Mouse (Mus musculus) C2C12 (cell line): Measurements from ENCODE around the gene Vps18. TPM values are rescaled to one million over a fixed set of nuclear protein-coding genes. Genes with fewer than 3 reads are reported as not detected.

Experiments
- H3K27me3 ChIP-seq: one replicate; pipeline ENCODE4 v1.6.1; 2011; ENCODE audit not compliant: control insufficient read depth, insufficient read depth, insufficient read length
- H3K36me3 ChIP-seq: one replicate; pipeline ENCODE4 v1.6.1; 2011; ENCODE audit not compliant: control insufficient read depth, insufficient read depth
- H3K4me3 ChIP-seq: one replicate; pipeline ENCODE4 v1.5.1; 2011; ENCODE audit warnings: mild to moderate bottlenecking, control low read depth; ENCODE audit not compliant: poor library complexity, insufficient read depth, severe bottlenecking
- H3K79me2 ChIP-seq: one replicate; pipeline ENCODE4 v1.6.1; 2011; ENCODE audit not compliant: control insufficient read depth, insufficient read depth
- H3K79me3 ChIP-seq: one replicate; pipeline ENCODE4 v1.6.1; 2011; ENCODE audit warnings: low read depth, control low read depth
- H3ac ChIP-seq: one replicate; pipeline ENCODE3; 2011; ENCODE audit warnings: low read depth; ENCODE audit not compliant: control insufficient read depth, insufficient read length
- CEBPB ChIP-seq: IDR thresholded peaks from one replicate; pipeline ENCODE4 v1.6.1; 2011; ENCODE audit warnings: low read depth, mild to moderate bottlenecking, control low read depth, moderate library complexity
- CTCF ChIP-seq: IDR thresholded peaks from one replicate; pipeline ENCODE4 v1.5.1; 2011; ENCODE audit not compliant: control insufficient read depth, insufficient read depth, insufficient read length
- FOSL1 ChIP-seq: IDR thresholded peaks from one replicate; pipeline ENCODE4 v1.8.0; 2011; ENCODE audit warnings: mild to moderate bottlenecking, low read length; ENCODE audit not compliant: poor library complexity, insufficient read depth, severe bottlenecking
- MAX ChIP-seq: IDR thresholded peaks from one replicate; pipeline ENCODE4 v1.6.1; 2011; ENCODE audit warnings: mild to moderate bottlenecking, control low read depth
- MYOD1 ChIP-seq: IDR thresholded peaks from one replicate; pipeline ENCODE4 v1.6.1; 2011; ENCODE audit warnings: low read depth; ENCODE audit not compliant: control insufficient read depth, insufficient read length
- MYOG ChIP-seq: IDR thresholded peaks from one replicate; pipeline ENCODE4 v1.6.1; 2011; ENCODE audit not compliant: control insufficient read depth, insufficient read length; ENCODE audit errors: extremely low read depth
- USF1 ChIP-seq: IDR thresholded peaks from one replicate; pipeline ENCODE4 v1.6.1; 2011; ENCODE audit warnings: low read depth, mild to moderate bottlenecking, control low read depth, moderate library complexity
- polyA plus RNA-seq: library from polyadenylated mRNA; unstranded; fragments of >200 nt; fragmentation: generic; extraction: Trizol; gene quantifications from one replicate; pipeline ENCODE4 v1.2.1, GENCODE M21; 2012; ENCODE audit warnings: missing spikeins

The Vps18 gene
- polyA plus RNA-seq, 1 experiment, result 14.9 TPM

DNA sequence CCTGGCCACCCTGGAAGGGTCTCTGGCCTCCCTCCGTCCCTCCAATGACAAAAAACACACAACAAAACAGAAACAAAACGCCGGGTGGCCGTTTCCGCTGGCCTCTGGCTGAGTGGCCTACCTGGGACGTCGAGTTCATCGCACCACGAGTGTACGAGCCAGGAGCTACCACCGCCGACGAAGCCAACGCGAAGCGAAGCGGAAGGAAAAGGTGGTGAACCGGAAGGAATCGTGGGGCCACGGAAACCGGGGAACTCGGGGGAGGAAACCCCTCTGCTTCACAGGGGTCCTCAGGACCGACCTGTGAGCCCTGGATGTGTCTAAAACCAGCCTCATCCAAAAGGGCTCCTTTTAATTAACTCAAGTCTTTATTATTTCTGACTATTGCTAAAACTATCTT, 10.7 kb upstream of the Vps18 start:
- Histone ChIP-seq H3K36me3 (no peaks in the 10 kb centered on the region), H3K79me3 (no peaks in the 10 kb centered on the region), H3ac (no peak overlapping the region), H3K4me3 (no peak overlapping the region), H3K27me3 (no peaks in the 10 kb centered on the region), H3K79me2 (no peaks in the 10 kb centered on the region)
- TF ChIP-seq MYOG, result no peak
- TF ChIP-seq MYOD1, result no peak
- no peak for TF ChIP-seq CTCF
- TF ChIP-seq USF1, result no peak
- TF ChIP-seq MAX, result no peak
- TF ChIP-seq FOSL1, result no peak
- TF ChIP-seq CEBPB, result no peak

DNA sequence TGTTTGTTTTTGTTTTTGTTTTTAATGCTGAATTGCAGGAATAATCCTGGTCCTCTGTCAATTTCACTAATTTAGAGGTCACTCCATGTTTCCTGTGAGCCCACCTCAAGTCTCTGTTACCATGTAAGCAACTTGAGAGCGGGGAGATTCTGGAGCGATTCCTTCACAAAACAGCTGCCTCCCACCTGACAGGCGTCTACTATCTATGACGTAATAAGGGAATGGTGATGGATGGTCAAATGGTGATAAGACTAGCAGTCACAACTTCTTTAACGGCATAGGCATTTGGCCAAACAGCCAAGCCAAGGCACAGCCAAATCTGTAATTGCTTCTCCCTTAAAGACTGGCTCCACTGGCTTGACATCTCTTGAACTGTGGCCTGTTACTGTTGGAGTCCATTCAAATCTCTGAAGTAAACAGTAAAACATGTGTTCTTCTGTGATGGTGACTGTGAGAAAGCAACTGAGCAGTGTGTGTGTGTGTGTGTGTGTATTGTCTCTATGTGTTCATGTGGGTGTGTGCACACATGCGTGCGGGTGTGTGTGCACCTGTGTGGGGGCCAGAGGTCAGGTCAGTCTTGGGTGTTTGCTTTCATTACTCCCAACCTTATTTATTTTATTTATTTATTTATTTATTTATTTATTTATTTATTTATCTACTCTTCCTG, 6.5 kb upstream of the Vps18 start:
- TF ChIP-seq MYOG (no peak), FOSL1 (no peak), USF1 (no peak), CEBPB (no peak), MYOD1 (no peak), CTCF (no peak), MAX (no peak)
- no peaks in the 10 kb centered on the region for H3K79me3 ChIP-seq
- no peak overlapping the region for H3ac ChIP-seq
- H3K27me3 ChIP-seq, result no peaks in the 10 kb centered on the region
- no peaks in the 10 kb centered on the region for H3K36me3 ChIP-seq
- H3K79me2 ChIP-seq, result no peaks in the 10 kb centered on the region
- H3K4me3 ChIP-seq, result no peak overlapping the region

DNA sequence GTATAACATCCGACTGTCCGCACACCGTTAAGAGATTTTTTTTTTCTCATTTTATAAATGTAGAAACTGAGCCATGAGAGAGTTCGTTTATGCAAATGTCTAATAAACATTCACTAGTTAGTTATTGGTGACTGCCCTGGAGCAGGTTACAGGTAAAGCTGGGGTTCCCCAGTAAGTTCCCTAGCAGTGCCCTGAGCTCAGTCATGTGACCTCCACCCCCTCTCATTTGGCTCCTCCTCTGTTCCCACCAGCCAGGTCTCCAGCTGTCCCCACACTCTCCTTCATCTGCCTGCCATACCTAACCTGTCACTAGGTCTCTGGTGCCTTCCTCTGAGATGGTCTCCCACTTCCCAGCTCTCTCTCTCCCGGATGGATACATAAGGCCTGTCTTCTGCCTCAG, 1.2 kb upstream of the Vps18 start:
- no peak for TF ChIP-seq MAX
- no peak overlapping the region for H3K4me3 ChIP-seq
- peaks cover 14% of the 10 kb centered on the region for H3K36me3 ChIP-seq
- H3K79me2 ChIP-seq, result peaks cover 23% of the 10 kb centered on the region
- no peaks in the 10 kb centered on the region for H3K27me3 ChIP-seq
- H3ac ChIP-seq, result no peak overlapping the region
- H3K79me3 ChIP-seq, result peaks cover 11% of the 10 kb centered on the region

DNA sequence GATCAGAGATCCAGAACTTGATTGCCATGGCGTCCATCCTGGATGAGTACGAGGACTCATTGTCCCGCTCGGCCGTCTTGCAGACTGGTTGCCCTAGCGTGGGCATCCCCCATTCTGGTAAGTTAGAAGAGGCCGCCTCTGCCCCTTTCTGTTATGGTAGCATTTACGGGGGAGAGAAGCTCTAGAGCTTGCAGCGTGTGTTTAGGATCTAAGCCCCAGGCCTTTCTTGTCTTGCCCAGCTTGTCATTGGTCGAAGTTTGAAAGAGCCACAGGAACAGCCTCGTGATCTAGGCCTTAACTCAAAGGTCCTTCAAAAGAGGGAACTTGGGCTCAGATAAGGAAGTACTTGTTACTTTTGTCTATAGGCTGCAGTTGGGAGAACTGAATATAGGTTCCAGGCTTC, 475 bp downstream of the Vps18 start:
- peak overlapping the region; percentile 83 for H3ac ChIP-seq
- H3K79me2 ChIP-seq, result peaks cover 23% of the 10 kb centered on the region
- peaks cover 11% of the 10 kb centered on the region for H3K79me3 ChIP-seq
- H3K27me3 ChIP-seq, result no peaks in the 10 kb centered on the region
- peaks cover 23% of the 10 kb centered on the region for H3K36me3 ChIP-seq
- H3K4me3 ChIP-seq, result peak overlapping the region; percentile 71
- no peak for TF ChIP-seq MYOG
- TF ChIP-seq MAX, result no peak
- no peak for TF ChIP-seq FOSL1
- no peak for TF ChIP-seq USF1
- no peak for TF ChIP-seq CEBPB
- TF ChIP-seq MYOD1, result no peak
- TF ChIP-seq CTCF, result no peak

DNA sequence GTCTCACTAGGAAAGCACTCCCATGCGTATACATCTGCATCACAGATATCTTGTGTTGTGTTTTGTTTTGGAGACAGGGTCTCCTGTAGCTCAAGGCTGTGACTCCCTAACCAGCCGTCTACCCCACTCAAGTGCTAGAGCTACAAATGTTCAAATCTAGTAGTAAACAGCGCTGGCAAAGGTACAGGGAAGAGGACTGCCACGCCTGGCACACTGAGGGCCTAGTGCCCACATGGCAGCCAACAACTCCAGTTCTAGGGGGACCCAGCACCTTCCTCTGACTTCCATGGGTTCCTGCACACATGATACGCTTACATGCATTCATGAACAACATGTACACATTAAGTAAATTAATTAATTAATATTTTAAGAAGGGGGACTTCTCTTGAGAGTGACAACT, 3.7 kb downstream of the Vps18 start:
- Histone ChIP-seq H3ac (no peak overlapping the region), H3K36me3 (peaks cover 43% of the 10 kb centered on the region), H3K27me3 (no peaks in the 10 kb centered on the region), H3K4me3 (no peak overlapping the region), H3K79me2 (peaks cover 30% of the 10 kb centered on the region), H3K79me3 (peaks cover 14% of the 10 kb centered on the region)
- TF ChIP-seq FOSL1 (no peak), MYOD1 (no peak), MAX (no peak), MYOG (no peak), CTCF (no peak), USF1 (no peak), CEBPB (no peak)

DNA sequence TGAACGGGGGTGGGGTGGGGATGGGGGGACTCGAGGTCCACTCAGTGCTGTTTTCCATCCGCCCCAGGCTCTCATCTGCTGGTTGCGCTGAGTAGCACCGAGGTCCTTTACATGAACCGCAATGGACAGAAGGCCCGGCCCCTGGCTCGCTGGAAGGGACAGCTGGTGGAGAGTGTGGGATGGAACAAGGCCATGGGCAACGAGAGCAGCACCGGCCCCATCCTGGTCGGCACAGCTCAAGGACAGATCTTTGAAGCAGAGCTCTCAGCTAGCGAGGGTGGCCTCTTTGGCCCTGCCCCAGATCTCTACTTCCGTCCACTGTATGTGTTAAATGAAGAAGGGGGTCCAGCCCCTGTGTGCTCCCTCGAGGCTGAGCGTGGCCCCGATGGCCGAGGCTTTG, 4.3 kb downstream of the Vps18 start:
- Histone ChIP-seq H3K27me3 (no peaks in the 10 kb centered on the region), H3ac (no peak overlapping the region), H3K79me3 (peaks cover 14% of the 10 kb centered on the region), H3K4me3 (no peak overlapping the region), H3K36me3 (peaks cover 49% of the 10 kb centered on the region), H3K79me2 (peaks cover 30% of the 10 kb centered on the region)
- no peak for TF ChIP-seq CTCF
- no peak for TF ChIP-seq MYOD1
- TF ChIP-seq FOSL1, result no peak
- TF ChIP-seq CEBPB, result no peak
- TF ChIP-seq MYOG, result no peak
- no peak for TF ChIP-seq USF1
- no peak for TF ChIP-seq MAX
